Mouse (Mus musculus): ENCODE data around the gene Bcl2. TPM values are rescaled to one million over a fixed set of nuclear protein-coding genes. Genes with fewer than 3 reads are reported as not detected.
A peak's percentile ranks its signal among the peaks of the same experiment; 100 is the strongest.

Bcl2 gene
- total and polyA plus RNA-seq, 3 experiments: 4.5 to 13.6 (median 8.7) TPM

DNA sequence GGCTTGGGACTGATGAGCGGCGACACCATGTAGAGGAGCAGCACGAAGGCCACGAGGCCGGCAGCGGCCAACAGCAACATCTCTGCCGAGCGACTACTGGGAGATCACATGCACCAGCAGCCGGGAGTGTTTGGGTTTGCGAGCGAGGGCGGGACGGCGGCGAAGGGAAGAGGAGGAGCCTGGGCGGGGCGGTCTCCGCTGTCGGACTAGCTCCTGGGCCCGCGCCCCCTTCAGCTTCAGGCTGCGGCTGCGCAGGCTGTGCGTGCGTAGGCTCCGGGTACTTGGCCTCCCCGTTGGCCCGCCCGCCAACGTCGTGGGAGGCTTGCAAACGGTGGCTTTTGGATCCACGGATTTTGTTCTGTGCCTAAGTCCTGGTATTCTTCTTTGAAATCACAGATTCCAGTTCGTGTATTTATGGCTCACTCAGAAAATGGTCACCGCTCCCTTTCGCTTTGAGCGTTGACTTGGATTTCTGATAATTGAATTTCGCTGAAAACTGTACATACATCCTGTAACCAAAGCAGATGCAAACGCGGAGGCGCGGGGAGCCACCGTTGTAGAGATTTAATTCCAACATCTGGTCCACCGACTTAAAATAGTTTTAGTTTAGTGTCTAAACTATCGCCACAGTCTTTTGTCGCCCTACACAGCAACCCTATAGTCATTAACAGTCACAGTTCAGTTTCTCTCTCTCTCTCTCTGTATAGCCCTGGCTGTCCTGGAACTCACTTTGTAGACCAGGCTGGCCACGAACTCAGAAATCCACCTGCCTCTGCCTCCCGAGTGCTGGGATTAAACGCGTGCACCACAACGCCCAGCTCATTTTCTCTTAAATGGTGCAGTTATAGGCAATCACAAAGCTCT, 45.7 kb upstream of the Bcl2 start, which contains the start of gene Kdsr (continued):
- TF ChIP-seq NRF1 (IDR thresholded peaks at IDR 0.05; ENCODE audit: low read depth, low read length) (peak; percentile 99), CHD2 (IDR thresholded peaks at IDR 0.05; ENCODE audit: low read length) (no peak), ELF1 (IDR thresholded peaks at IDR 0.05; ENCODE audit: low read depth, low read length) (no peak), HCFC1 (IDR thresholded peaks at IDR 0.05; ENCODE audit: low read depth, low read length) (peak; percentile 52; the same call in 1 of the 2 replicates), MAFK (IDR thresholded peaks at IDR 0.05; ENCODE audit: insufficient replicate concordance, low read length) (no peak), ETS1 (conservative IDR thresholded peaks at IDR 0.05; ENCODE audit: low read depth, low read length) (no peak), MAZ (IDR thresholded peaks at IDR 0.05; ENCODE audit: low read depth, low read length) (no peak; the same call in 1 of the 2 replicates), USF1 (IDR thresholded peaks at IDR 0.05; ENCODE audit: low read depth, low read length) (peak; percentile 60), POLR2A (IDR thresholded peaks at IDR 0.05; ENCODE audit: low read depth, low read length) (peak; percentile 83), MYC (IDR thresholded peaks at IDR 0.05; ENCODE audit: low read depth, low read length) (peak; percentile 39; the same call in 1 of the 2 replicates), MAX (IDR thresholded peaks at IDR 0.05; ENCODE audit: low read length) (peak; percentile 89), MXI1 (IDR thresholded peaks at IDR 0.05; ENCODE audit: low read depth, low read length) (peak; percentile 97), ZMIZ1 (IDR thresholded peaks at IDR 0.05; ENCODE audit: low read depth, low read length) (peak; percentile 57; the same call in 1 of the 2 replicates), SMC3 (IDR thresholded peaks at IDR 0.05; ENCODE audit: low read depth, low read length) (no peak), RAD21 (IDR thresholded peaks at IDR 0.05; ENCODE audit: low read depth, low read length) (no peak)

DNA sequence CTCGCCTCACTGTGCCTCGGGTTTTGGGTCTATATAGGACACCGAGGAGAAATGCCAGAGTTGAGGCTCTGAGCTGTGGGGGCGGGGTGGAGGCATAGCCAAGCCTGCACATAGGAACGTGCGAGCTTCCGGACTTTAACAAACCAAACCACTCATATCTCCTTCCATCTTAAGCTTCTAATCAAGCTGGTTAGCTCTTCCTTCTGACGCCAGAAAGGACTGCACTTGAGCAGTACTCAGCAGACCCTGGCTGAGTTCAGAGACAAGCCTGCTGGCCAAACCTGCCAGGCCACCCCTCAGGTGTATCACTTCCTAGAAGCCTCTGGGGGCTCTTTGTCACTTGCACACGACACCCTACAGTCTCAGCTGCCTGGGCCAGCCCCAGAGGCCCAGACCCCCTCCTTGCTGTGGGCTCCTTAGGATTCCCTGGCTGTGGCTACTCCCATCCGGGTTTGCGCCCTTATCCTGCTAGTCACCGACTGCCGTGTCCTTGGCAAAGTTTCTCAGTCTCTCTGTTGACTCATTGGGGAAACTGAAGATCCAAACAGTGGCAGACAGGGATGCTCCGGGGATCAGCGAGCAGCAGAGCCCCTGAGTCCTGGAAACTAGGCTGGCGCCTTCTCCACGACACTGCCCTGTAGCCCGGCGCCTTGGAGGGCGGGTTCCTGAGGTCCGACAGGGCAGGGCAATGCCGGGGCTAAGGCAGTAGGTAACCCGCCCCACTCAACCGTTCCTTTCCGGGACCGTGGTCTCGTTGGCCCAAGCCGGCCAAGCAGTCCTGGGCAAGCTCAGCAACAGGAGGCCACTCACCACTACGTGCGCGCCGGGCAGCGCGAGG, 44.9 kb upstream of the Bcl2 start:
- dilution Hi-C loops (cut with MboI; ENCODE audit: extremely low pct_ligation_motif_present, extremely low pct_unique_long_range_greater_than_20kb, low sequenced_read_pairs) (no loop called here), in situ Hi-C loops (cut with MboI; ENCODE audit: low pct_ligation_motif_present, low pct_unique_long_range_greater_than_20kb, low sequenced_read_pairs) (no loop called here)
- no peak for TF ChIP-seq TCF12 (IDR thresholded peaks at IDR 0.05; ENCODE audit: low read depth, low read length)
- TF ChIP-seq POLR2A (IDR thresholded peaks at IDR 0.05; ENCODE audit: low read depth, low read length): no peak
- TF ChIP-seq JUND (conservative IDR thresholded peaks at IDR 0.05; ENCODE audit: low read depth, low read length): no peak
- no peak for TF ChIP-seq KAT2A (IDR thresholded peaks at IDR 0.05; ENCODE audit: insufficient replicate concordance, low read length)
- no peak for TF ChIP-seq TBP (conservative IDR thresholded peaks at IDR 0.05; ENCODE audit: low read depth, low read length)
- no peak for TF ChIP-seq CHD2 (IDR thresholded peaks at IDR 0.05; ENCODE audit: low read length)
- no peak for TF ChIP-seq ELF1 (IDR thresholded peaks at IDR 0.05; ENCODE audit: low read depth, low read length)
- TF ChIP-seq POLR2AphosphoS2 (IDR thresholded peaks at IDR 0.05; ENCODE audit: low read depth, low read length): no peak
- no peak for TF ChIP-seq EP300 (IDR thresholded peaks at IDR 0.05; ENCODE audit: low read length)
- TF ChIP-seq BHLHE40 (IDR thresholded peaks at IDR 0.05; ENCODE audit: low read depth, low read length): no peak
- TF ChIP-seq HCFC1 (IDR thresholded peaks at IDR 0.05; ENCODE audit: low read depth, low read length): no peak
- TF ChIP-seq ZMIZ1 (IDR thresholded peaks at IDR 0.05; ENCODE audit: low read depth, low read length): no peak
- TF ChIP-seq ZNF384 (IDR thresholded peaks at IDR 0.05; ENCODE audit: low read depth, low read length): no peak
- no peak for TF ChIP-seq ZKSCAN1 (IDR thresholded peaks at IDR 0.05; ENCODE audit: borderline replicate concordance, low read depth, low read length)
- H3K4me3 ChIP-seq (replicated peaks in 1 of 3; ENCODE audit: low read depth in 2 of 3, low read length in 2 of 3, poor library complexity in 1 of 3): peak overlapping the region; percentile 86 to 98 (median 86)
- H3K4me2 ChIP-seq (ENCODE audit: insufficient read depth, low read depth, poor library complexity, severe bottlenecking): peak overlapping the region; percentile 58
- H3K9ac ChIP-seq (ENCODE audit: insufficient read depth, low read depth): peak overlapping the region; percentile 39
- peak overlapping the region; percentile 36; the same call in 1 of the 2 replicates for H3K27ac ChIP-seq (ENCODE audit: insufficient read depth, low read depth)
- no peaks in the 10 kb centered on the region for H3K79me2 ChIP-seq (replicated peaks; ENCODE audit: control insufficient read depth, extremely low read depth, insufficient read depth, poor library complexity, severe bottlenecking)
- DNase-seq (ENCODE audit: extremely low read depth): peak; percentile 24
- H3K27me3 ChIP-seq (replicated peaks): no peaks in the 10 kb centered on the region
- peaks cover 0 to 32% of the 10 kb centered on the region in 2 experiments for H3K36me3 ChIP-seq (replicated peaks in 1 of 2; ENCODE audit: control insufficient read depth in 1 of 2, insufficient read depth in 1 of 2, low read length in 1 of 2)
- peaks cover 4 to 15% of the 10 kb centered on the region in 2 experiments; a peak in 3 of 4 replicates for H3K4me1 ChIP-seq (ENCODE audit: control insufficient read depth in 1 of 2, insufficient read depth in 2 of 2)
- H3K9me3 ChIP-seq (replicated peaks; ENCODE audit: low read length): no peaks in the 10 kb centered on the region
